Mouse (Mus musculus): Measurements from ENCODE around the gene Phactr1.
"Not testable (repeated sequence)": the region's sequence is repeated elsewhere in the genome, so short reads cannot be mapped to it uniquely, and the experiment has no call there.

The Phactr1 gene

DNA sequence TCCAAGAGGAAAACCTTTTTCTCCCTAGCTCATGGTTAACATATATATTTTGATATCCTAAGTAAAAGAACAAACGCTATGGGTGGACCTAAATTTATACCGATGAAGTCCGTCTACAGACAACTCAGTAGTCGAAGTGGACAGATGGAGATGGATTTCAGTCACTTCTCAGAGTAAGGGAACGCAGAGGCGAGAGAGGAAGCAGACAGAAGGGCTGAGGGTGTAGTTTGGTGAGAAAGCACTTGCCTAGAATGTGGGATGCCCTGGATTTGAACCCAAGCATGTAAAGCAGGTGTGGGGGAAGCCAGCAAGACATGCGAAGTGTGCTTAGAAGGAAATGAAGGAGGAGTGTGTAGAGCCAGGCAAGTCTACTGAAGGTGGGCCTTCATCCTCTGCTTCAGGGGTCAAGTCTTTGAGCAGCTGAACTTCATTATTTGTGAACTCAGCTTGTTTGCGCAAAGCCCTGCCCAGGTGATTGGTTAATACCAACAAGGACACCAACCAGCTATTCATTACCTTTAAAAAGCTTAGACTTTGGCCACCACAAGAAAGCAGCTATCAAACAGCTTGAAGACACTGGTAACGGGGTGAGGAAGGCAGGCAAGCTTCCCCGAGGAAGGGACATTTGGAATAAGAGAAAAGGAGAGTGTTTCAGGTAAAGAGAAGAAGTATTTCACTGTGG lies 241.5 kb downstream of the Phactr1 start:
- DNase-seq (ENCODE audit: low spot score in 2 of 2), result no peak

DNA sequence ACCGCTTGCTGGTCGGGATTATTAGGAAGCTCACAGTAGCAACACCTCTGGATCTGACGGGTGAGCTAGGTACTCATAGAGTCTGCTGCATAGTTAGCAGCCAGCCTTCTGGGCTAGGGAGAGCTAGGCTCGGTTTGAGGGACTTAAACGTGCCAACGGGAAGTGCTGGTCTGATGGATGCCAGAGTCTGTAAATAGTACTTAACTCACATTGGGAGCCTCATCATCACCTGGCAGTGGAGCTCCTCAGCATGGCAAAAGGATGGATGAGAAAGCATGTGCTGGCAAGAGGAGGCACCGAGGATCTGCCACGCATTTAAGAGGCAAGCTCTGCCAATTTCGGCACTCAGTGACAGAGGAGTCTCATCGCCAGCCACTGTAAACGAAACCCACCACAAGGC lies 247.4 kb downstream of the Phactr1 start:
- DNase-seq (ENCODE audit: low spot score in 2 of 2), result no peak

DNA sequence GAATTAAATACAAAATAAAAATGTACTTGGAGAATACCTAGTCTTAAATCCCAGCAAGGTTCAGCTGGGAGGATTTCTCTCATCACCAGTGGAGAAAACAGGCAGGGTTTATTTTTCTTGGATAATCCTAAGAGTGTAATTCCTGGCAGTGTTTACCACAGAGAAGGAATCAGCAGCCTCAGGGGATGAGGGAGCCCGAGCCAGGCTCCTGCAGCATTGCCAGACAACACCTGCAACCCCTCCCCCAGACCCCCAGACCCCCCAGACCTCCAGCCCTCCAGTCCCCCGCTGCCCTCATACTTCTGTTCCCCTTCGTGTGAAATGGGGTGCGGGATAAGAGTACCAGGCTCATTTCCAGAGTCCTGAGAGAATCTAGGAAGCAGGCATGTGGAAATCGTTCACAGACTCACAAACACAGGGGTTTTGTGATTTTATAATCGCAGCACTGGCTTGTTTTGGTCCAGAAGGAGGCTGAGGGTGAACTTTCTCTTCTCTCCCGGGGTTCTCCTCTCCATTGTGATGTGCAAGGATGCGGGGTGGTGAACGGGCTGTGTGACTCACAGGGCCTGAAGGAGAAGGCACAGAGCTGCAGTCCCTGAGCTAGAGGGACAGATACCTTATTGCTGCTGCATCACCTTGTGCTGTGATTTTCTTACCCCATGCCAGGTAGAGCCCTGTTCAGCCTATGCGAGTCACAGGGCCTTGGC lies 249.3 kb downstream of the Phactr1 start:
- no peak for DNase-seq (ENCODE audit: low spot score in 2 of 2)

DNA sequence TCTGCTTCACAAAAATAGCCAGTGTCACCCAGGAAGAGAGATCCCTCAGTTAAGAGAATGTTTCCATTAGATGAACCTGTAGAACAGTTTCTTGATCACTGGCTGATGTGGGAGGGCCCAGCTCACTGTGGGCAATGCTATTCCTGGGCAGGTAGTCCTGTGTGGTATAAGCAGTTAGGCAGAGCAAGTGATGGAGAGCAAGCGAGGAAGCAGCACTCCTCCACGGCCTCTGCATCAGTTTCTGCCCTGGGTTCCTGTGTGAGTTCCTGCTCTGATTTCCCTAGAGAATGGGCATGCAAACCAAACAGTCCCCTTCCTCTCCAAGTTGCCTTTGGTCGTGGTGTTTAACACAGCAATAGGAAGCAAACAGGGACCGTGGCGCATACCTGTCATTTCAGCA lies 251.6 kb downstream of the Phactr1 start:
- no peak for DNase-seq (ENCODE audit: low spot score in 2 of 2)

DNA sequence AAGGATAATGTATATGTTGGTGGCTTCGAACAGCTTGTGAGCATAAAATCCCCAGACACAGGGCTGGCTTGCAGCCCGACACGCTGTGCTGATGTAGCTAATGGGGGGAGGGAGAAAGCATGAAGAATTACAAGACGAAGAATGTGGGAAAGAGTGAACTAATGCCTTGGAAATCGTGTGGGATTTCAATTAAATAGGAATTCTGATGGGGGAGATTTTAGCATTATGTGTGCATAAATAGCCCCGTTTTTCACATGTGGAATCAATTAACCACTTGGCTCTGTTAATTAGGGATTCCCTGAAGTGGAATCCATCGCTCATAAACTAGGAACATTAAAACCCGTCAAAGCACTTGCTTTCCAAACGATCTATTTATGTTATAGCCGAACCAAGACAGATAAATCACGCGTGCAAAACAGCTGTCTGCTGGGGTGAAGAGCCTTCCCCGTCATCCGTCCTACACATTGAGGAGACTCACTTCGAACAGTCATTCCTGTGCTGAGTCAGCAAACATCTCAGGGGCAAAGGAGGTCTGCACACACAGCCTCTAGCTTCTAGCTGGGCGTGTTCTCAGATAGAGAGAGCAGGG lies 254.2 kb downstream of the Phactr1 start:
- no peak for DNase-seq (ENCODE audit: low spot score in 2 of 2)

DNA sequence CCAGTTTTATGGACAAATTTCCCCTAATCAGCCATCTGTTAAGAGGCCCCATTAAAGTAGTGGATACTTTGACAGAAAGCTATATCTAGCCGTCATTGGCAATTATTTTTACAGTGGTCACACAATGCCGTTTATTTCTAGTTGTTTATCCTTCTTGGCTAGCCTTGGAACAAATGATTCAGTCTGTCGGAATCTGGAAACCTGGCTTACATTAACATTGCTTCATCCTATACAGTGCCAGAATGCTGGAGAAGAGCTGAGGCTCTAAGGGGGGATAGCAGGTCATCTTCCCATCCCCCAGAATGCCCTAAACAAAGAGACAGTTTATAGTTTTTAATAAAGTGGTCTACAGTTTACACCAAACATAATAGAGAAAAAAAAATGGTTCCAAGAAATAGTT lies 257.4 kb downstream of the Phactr1 start:
- no peak for DNase-seq (ENCODE audit: low spot score in 2 of 2)

DNA sequence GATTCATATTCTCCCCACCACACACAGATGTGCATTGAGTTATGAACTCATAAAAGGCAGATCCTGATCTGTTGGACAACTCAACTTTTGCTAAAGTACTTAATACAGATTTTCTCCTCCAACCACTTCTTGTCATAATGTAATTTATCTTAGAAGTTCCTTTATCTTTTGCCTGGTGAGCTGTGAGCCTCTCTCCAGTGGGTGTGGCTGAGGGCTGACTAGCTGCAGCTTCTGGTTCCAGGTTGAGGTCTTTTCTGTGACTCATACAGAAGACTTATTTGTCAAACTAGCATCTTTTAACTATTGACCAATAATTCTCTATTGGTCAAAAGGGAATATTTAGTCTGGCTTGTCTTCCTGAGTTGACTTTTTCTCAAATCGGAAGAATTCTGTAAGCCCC lies 257.9 kb downstream of the Phactr1 start:
- no peak for DNase-seq (ENCODE audit: low spot score in 2 of 2)

DNA sequence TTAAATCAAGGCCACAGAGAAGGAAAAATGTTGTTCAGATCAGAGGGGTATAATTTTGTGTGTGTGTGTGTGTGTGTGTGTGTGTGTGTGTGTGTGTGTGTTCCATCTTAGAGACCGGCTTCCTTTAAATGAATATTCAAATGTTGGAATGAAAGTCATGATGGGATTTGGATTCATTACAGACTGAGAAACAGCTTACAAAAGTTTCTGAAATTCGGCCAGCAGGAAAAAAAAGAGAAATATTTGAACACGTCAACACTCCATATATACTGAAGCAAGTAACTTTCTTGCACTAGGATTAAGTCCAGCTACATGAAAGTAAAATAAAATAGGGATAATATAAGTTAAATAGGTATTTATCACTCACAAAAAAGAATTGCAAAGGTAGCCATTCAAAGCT lies 259.8 kb downstream of the Phactr1 start:
- DNase-seq (ENCODE audit: low spot score in 2 of 2), result no peak

DNA sequence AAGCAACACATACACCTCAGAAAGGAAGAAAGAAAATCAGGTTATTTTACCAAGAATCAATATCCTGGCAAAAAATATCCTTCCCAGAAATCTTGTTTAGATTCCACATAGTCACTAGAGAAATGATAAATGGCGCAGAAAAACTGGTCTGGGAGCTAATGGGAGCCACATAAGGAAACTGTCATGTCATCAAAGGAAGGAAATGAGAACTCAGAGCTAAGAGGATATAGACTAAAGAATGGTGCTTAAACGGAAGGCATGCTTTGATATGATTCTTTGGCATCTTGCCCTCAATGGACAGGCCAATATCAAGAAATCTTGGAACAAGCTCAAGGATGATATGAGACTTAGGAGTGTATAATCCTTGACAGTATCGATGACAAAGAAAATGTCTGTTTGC lies 263.7 kb downstream of the Phactr1 start:
- DNase-seq (ENCODE audit: low spot score in 2 of 2), result no peak

DNA sequence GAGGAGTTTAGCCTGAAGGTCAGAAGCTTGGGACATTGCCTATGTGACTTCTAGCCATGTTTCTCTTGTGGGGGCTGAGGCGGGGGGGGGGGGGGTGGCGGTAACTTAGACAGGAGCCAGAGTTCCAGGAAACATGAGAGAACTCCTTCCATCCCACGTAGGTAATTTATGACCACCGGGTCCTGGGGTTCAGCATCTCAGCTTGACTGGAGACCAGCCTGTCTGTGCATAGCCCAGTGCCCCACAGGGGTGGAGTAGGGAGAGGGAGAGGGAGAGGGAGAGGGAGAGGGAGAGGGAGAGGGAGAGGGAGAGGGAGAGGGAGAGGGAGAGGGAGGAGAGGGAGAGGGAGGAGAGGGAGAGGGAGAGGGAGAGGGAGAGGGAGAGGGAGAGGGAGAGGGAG lies 264.8 kb downstream of the Phactr1 start:
- DNase-seq (ENCODE audit: low spot score in 2 of 2), result not testable (repeated sequence)

DNA sequence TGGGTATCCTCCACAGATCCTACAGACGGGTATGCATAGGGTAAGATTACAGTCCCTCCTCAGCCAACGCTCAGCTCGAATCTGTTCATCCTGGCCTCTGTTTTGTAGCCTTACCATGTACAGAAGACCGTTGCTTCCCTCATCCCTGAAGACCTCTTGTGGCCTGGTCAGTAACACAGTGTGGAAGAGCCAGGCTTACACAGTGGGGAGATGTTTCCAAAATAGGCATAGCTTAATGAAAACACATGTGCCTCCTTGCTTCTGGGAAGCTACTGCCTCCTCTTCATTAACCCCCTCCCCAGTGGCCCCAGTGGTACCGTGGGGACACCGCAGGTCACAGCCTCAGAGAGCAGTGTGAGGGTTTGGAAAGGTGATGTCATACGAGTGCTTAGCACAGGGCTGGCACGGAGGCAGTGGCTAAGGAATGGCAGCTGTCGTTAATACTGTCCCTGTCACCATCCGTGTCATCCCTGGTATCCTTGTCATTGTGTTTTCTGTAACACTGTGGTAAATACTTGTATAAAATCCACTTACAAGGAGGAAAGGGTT lies 268.4 kb downstream of the Phactr1 start:
- DNase-seq (ENCODE audit: low spot score in 2 of 2), result no peak

DNA sequence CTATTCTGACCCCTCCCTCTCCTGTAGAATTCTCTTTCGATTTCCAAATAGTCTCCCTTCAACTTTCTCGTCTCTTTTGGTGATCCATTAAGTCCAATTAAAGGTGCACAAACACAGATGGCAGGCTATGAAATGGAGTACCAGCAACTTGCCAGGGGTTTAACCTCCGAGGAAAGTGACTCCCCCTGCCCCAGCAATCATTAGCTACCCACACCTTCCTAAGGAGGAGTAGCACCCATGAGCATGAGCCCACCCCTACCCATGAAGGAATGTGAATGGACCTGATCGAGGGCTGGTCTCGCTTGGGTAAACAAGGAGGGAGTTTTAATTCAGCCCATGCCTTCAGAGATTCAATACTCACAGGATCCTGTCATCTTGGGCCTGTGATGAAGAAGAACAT lies 268.9 kb downstream of the Phactr1 start:
- no peak for DNase-seq (ENCODE audit: low spot score in 2 of 2)

DNA sequence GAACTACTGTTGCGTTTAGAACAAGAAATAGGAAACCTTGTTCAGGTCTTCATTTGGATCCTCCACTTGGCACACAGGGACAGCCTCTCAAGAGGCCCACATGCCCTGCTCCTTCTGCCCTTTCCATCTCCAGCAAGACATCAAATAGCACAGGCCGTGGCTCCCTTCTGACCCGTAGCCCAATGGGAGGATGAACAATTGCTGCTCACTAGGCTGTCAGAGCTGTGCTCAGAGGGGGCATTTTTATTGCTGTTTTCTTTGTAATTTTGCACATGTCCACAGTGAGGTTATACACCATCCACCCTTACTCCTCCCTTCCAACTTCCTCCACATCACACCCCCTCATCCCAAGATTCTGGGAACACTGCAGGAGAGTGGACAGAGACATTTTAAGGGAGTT lies 269.6 kb downstream of the Phactr1 start:
- DNase-seq (ENCODE audit: low spot score in 2 of 2), result no peak

DNA sequence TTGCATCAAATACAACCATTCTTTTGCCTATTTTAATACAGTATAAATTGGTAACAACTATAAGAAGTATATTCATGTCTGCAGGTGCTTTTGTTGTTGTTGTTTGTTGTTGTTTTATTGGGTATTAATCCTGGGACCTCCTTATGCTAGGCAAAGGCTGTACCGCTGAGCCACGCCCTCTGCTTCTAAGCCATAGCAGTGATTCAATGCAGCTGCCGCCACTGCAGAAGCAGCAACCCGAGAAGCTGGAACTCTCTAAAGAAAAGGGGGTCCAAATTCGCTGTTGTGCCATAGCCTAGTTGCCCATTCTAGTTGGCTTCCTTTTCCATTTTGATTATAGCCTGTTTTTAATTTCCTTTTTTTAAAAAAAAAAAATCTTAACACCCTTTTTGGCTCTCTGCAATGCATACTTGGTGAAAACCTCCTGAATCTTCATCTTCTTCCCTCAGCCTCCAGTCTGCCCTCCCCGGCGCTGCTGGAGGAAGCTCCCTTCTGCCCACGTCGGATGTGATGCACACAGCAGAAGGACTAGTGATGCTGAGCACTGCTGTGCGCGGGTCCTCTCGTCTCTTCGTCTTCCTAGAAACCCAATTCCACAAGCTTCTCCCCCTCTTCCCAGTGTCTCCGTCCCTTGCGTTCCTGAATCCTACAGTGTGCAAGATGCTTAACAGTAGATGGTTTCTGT lies 271.8 kb downstream of the Phactr1 start:
- DNase-seq (ENCODE audit: low spot score in 2 of 2), result no peak

DNA sequence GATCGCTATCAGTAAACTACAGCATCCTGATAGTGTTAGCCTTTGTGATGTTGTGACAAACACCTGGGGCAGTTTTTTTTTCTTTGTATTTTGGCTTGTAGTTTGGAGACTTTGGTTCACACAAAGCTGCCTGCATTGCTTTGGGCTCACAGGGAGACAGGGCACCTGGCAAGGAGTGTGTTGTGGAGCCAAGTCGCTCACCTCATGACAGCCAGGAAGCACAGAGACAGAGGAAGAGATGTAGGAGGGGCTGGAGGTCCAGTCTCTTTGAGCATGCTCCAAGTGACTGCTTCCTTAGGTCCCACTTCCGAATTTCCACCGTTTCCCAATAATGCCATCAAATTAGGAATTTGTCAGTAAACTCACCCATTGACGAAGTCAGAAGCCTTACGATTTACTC lies 272.6 kb downstream of the Phactr1 start:
- DNase-seq (ENCODE audit: low spot score in 2 of 2), result no peak

DNA sequence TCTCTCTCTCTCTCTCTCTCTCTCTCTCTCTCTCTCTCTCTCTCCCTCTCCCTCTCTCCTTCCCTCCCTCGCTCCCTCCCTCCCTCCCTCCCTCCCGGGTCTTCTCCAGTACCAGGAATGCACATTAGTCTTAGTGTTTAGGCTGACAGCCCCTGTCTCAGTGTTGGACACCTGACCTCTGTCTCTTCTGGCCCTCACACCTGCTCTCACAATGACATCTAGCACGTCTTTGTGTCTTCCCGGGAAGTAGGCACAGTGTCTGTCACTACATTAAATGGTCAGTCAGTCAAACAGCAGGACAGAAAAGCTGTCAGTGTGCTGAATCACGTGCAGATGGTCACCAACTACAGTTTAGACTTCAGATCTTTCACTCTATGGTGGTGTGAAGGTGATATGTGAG lies 273.7 kb downstream of the Phactr1 start:
- DNase-seq (ENCODE audit: low spot score in 2 of 2), result no peak

DNA sequence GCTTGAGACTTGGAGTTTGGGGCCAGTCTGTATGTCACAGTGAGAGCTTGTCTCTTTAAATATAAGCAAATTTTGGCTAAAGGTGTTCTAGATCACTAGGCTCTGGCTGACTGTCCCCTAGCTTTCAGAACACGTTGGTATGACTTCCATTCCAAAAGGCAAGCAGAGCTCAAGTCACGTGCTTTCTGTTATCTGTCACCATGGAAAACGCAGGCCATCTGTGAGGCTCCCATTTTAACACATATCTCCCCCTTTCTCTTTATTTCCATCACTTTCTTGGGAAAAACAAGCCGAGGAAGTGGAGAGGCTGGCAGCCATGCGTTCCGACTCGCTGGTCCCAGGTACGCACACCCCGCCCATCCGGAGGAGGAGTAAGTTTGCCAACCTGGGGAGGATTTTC lies 275.9 kb downstream of the Phactr1 start:
- DNase-seq (ENCODE audit: low spot score in 2 of 2), result no peak

DNA sequence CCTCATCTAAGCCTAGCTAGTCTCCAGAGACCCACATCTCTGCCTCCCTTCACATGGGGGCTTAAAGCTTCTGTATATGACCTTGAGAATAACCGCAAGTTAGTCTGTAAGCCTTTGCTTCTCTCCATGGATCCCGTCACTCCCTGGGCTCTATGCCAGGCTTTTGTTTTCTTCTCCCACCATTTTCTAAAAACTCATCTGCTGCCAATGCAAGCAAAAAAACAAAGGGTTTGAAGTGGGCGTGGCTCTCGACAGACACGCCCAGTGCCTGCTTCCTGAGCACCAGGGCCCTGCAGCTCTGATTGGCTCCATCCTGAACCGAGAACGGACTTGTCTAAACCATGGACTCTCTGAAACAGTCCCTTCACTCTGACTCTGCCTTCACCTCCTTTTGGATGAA lies 277.4 kb downstream of the Phactr1 start:
- no peak for DNase-seq (ENCODE audit: low spot score in 2 of 2)

DNA sequence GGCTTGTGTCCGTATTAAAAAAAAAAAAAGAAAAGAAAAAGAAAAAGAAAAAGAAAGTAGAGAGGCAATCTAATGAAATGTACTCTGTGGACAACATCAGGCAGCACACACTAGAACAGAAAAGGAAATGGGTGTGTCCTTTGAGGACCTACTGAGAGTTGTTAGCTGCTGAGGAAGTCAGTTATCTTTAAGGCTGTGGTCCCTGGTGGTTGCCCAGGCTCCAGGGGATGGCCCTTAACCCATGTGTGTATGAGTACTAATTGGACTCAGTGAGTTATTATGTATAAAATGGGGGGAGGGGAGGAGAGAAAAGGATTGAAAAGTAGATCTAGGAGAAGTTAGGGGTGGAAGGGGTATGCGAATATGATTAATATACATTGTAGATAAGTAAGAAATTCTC lies 278.4 kb downstream of the Phactr1 start:
- DNase-seq (ENCODE audit: low spot score in 2 of 2), result no peak

DNA sequence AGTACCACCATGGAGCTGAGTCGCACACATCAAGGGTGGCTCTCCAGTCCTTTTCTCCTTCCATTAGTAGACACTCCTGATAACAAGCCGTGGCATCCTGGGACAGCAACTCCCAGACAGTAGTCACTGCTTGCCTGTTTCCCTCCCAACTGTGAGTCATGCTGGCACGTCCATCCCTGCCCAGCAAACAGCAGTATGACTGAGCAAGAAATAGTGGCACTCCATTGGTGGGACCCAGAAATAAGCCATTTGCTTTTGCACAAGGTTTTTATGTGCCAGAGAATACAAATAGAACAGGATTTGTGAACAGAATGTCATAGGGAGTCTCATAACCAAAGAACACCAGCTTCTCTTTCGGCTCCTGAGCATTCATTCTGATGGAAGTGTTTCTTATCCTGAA lies 281.1 kb downstream of the Phactr1 start:
- DNase-seq (ENCODE audit: low spot score in 2 of 2), result no peak

DNA sequence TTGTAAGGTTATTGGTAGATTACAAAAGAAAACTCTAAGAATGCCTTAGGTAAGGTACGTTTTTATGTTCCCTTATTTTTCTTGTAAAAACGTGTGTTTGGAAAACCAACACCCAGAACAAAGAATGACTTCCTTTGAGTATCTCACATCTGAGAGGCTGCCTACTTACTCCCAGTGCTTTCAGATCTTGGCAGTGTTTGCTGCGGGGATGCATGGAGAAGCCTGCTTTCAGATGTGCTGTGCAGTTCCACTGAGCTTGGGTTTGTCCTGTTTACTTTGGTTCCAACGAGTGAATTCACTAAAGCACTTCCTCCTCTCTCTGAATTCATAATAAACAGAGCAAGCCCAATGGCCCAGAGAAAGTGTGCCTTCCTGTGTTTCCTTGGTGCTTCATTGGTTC lies 288.1 kb downstream of the Phactr1 start:
- no peak for DNase-seq (ENCODE audit: low spot score in 2 of 2)

DNA sequence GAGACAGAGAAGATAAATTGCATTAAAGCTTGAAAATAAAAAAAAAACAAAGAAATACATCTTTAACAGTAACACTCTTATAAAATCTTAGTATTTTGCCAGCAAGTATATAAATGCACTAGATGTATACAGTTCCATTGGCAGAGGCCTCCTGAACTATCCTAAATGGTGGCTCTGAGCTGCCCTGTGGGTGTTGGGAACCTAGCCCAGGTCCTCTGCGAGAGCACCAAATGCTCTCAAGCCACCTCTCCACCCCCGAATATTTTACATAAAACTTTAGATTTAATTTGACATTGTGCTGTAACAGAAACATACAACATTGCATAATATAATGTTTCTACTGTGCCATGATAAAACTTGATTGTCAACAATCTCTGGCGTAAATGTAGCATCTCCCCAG lies 293.1 kb downstream of the Phactr1 start:
- no peak for DNase-seq (ENCODE audit: low spot score in 2 of 2)

DNA sequence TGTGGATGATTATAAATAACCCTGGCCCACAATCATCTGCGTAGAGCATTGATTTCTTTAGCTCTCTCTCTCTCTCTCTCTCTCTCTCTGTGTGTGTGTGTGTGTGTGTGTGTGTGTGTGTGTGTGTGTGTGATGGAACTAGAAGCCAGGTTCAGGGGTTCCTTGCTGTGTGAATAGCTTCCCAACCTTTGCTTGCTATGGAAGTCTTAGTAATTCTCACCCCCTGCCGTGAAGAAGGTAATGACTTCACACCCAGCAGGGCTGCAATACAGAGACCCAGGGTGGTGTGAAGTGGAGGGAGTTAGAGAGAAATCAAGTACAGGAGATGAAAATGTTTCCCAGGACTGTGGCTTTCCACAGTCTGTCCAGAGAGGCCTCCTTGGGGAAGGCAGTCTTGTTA lies 293.5 kb downstream of the Phactr1 start:
- no peak for DNase-seq (ENCODE audit: low spot score in 2 of 2)

Data from urinary bladder, adult 18-20 months (tissue).